Mouse (Mus musculus): Measurements from ENCODE around the gene Olfr102.

Gene Olfr102

DNA sequence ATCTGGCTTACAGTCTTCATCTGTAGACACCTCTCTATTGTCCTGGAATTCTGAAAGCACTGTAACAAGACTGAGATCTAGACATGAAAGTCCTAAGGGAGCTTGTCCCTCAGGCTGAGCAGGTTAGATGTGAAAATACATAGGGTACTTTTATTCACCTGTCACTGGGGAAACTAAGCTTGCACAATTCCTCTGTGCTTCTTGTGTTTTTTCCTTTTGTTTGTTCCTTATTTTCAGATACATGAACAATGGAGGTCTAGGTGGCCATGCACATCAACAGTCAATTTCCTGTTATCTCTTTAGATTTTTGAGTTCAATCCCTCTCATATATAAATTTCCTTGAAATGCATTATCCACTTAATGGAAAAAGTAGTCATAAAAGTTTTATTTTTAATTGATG lies at the start of gene Olfr102:
TSS of gene Olfr102 (minus strand) at position 101 of the 400 bp plus-strand sequence.
- no peak for DNase-seq

DNA sequence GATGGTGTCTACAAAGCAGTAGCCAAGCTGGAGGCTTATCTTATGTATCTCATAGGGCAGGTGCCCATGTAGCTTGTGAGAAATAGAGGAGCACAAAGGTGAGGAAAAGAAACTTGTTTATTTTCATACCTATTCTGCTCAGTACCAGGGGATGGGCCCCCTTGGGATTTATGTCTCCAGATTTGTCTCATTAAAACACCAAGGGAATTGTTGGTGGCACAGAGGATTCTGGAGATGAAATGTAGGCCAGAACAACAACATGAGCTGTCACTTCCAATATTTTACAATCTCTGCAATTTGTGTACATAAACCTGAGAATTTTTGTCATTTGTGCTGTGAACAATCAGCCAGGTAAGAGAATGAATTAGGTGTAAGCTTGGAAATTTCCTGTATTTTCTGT lies 42.4 kb upstream of the Olfr102 start, which contains the start of gene Olfr104-ps:
TSS of gene Olfr104-ps (plus strand) at position 301 of the 400 bp plus-strand sequence.
- DNase-seq = no peak

DNA sequence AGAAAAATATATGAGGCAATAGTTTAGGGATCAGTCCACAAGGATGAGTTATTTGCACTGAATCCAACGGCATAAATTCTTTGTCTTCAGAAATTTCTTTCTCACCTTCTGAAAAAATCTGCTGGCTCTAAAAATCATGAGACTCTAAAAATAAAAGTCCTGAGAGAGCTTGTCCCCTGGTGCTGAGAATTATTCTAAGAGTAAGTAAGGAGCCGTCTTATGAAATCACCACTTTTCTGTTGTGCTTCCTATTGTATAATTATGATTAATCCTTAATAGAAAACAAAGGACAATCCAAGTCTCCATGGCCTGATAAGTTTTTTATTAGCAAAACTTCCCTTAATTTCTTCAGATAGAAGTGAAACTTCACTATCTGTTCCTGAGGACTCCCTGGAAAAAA lies 22.7 kb upstream of the Olfr102 start, which contains the start of gene Olfr103:
TSS of gene Olfr103 (minus strand) at position 101 of the 400 bp plus-strand sequence.
- no peak for DNase-seq

DNA sequence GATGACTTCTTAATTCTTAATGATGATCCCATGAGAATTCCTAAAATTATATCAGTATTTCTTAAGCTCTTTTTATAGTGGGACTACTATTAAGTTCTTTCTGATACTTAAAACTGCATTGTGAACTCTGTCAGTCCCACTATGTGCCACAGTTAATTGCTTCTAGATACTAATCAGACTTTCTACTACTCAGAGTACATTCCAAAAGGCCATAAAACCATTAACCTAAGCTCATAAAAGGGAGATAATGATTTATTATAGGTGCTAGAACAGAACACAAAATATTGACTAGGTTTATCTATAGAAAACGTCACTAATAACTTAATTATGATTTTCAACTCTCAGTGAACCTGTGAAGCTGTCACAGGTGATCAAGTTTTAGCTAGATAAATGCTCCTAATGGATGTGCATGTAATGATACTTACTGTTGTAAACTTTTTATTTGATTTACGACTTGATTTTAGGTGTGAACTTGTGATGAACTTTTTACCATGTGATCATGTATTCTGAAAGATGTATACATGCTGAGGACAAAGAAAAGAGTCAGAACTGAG lies 6.6 kb downstream of the Olfr102 start:
- DNase-seq = no peak

DNA sequence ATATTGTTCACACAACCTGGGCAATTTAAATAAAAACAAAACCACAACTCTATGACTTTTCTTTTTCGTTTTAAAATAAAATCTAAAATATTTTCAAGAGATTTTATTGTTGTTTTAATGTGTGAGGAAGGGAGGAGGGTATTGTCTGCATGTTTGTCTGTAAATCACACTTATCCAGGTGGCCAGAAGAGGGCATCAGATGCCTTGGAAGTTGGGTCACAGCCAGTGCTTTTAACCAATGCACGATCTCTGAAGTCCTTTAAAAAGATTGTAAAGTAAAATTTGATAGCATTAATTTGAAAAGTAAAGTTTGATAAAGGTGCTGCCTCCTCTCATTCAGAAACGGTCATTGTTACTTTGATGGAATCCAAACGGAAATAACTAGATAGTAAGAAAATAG lies 8.4 kb downstream of the Olfr102 start:
- no peak for DNase-seq

DNA sequence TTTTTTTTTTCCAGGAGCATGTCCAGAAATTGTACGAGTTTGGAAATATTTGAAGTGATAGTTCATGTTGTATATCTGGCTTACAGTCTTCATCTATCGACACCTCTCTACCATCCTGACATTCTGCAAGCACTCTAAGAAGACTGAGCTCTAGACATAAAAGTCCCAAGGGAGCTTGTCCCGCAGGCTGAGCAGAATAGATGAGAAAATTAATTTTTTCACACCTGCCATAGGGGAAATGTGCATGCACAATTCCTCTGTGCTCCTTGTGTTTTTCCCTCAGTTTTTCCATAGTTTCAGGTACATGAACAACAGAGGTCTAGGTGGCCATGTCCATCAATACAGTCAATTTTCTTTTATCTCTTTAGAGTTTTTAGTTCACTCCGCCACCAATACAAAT lies 12.6 kb downstream of the Olfr102 start, which contains the start of gene Olfr101:
TSS of gene Olfr101 (minus strand) at position 101 of the 400 bp plus-strand sequence.
- no peak for DNase-seq

DNA sequence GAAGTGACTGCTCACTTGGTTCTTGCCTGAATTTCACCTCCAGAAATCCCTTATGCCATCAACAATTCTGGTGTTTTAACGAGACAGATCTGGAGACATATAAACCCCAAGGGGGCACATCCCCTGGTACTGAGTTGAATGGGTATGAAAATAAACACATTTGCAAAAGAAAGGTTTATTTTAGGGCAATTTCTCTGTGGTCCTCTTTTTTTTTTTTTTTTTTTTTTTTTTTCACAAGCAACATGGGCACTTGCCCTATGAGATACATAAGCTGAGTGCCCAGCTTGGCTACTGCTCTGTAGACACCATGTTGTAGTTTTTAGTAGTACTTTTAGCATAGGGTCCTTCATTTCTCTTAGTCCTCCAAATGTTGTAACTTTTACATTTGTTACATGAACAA lies 33.5 kb downstream of the Olfr102 start, which contains the start of gene Olfr99:
TSS of gene Olfr99 (minus strand) at position 101 of the 400 bp plus-strand sequence.
- DNase-seq = no peak

DNA sequence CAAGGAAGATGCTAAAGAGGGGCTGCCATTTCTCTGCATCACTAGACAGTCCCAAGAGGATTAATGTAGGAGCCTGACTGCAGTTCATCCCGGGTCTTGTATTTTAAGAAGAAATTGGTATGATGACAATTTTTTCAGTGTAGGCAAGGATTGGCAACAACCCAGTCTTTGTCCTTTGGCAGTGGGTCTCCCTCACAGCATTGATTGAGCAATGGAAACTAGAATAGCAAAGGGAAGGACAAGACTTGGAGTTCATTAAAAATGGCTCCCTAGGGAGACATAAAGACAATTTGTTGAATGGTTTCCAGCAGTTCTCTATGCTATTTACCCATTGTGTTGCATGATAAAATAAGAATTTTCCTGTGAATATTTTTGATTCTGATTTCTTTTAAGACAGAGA lies 36.5 kb downstream of the Olfr102 start:
- DNase-seq = no peak

DNA sequence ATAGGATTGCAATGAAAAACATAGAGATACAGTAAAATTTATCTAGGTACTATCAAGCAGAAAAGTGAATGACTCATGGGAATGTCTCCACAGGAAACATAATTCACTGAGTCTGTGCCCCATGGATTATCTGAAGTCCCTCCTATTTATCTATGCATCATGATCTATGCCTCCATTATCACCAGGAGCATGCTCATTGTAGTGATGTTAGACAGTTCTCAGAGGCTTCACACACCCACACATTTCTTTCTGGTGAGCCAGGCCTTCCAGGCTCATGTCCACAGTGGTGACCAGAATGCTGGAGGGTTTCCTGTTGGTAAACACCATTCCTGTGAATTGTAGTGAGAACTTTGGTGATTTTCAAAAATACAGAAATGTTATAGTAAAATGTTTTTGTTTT lies 40.3 kb downstream of the Olfr102 start:
- DNase-seq = no peak

DNA sequence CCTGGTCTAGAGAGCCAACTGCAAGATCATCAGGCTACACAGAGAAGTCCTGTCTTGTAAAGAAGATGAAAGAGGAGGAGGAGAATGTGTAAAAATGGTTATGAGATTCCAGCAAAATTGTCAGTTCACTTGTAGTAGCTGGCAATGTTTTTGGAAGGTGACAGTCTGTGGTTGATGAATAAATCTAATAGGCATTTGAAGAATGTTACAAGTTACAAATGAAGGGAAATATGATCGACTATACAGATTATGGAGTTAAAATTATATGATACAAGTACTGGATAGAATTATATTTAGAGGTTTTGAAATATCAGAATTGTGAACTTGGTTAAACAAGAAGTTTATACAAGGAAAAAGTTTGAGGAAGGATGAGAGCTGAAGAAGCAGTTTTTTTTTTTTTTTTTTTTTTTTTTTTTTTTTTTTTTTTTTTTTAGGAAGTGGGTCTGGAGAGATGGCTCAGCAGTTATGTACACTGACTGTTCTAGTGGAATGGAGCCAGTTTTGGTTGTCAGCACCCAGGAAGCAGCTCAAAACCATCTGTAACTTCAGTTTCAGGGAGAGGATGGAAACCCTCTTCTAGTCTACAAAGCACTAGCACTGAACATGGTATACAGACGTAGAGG lies 41.1 kb downstream of the Olfr102 start:
- DNase-seq = no peak

DNA sequence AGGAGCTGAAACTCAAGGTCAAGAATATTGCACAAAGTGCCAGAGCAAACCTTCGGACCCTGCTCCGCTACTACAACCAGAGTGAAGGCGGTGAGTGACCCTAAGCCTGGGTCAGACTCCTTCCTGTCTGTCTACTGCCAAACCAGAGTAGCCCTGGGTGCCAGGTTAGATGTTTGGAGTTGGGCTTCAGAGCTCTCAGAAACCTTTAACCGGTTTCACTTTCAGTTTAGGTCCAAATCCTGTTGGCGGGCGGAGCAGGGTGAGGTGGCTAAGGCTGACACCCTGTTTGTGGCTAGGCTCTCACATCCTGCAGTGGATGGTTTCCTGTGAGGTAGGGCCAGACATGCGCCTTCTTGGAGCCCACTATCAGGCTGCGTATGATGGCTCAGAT lies 46.2 kb downstream of the Olfr102 start:
- peak; percentile 63 for DNase-seq

DNA sequence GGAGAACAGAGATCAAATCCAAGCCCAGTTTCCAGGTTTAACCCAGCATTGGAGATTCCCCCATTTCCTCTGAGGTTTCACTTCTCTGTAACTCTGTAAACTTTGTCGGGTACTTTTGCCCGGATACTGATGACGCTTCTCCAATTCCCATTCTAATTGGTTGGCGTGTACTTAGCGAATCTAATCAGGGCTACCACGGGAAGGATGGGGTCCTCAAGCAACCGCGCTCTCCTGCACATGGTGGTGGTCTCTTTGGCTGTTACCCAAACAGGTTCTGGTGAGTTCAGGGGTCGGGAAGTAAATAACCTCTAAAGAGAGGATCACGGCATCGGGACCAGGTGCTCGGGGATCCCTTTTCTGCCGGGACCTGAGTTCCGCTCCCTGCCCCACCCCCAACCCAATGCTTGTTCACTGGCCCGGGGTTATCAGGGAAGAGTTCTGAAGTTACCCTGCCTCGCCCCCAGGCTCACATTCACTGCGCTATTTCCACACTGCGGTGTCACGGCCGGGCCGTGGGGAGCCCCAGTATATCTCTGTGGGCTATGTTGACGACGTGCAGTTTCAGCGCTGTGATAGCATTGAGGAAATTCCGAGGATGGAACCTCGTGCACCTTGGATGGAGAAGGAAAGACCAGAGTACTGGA lies 46.7 kb downstream of the Olfr102 start, which contains the start of gene H2-M3:
TSS of gene H2-M3 (plus strand) at position 163 of the 644 bp plus-strand sequence.
- peak; percentile 93 for DNase-seq

DNA sequence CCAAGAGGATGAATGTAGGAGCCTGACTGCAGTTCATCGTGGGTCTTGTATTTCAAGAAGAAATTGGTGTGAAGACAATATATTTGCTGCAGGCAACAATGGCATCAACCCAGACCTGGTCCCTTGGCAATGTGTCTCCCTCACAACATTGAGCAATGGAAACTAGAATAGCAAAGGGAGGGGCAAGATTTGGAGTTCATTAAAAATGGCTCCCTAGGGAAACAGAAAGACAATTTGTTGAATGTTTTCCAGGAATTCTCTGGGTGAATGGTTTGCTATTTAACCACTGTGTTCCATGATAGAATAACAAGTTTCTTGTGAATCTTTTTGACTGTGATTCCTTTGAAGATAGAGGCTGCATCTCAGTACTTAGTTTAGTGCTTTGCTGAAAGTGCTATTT lies 53.2 kb downstream of the Olfr102 start, which contains the start of gene Olfr98:
TSS of gene Olfr98 (minus strand) at position 124 of the 400 bp plus-strand sequence.
- no peak for DNase-seq
